In the genomic region with DNA sequence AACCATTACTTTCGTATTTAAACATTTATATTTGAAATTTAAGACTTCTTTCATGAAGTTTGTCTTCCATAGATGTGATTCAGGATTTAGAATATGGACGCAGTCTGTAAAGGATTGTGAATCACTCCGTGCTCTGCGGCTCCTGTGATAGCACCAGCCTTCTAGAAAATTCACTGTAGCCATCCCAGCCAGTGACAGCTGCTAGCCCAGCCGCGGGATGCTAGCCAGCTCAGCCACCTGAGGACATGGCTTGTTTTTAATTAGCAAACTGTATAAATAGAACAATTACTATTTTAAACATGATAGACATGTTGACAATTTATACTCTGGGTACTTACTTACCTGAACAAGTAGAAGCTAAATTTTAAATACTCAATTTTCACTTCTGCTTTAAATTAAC, we compare ENCODE assay signal across 13 mouse cellular contexts.
A peak's percentile ranks its signal among the peaks of the same experiment; 100 is the strongest.
DNase-seq lines count a peak whose midpoint lies in the region; ATAC-seq lines count a peak whose summit lies in the region.
"Had no signal": no experiment of that assay in that cellular context is flagged by ENCODE, and none has a peak within 500 bp of the region (broad histone marks: within the 10 kb centered on the region; RNA-seq: fewer than 3 reads in every experiment).

No protein-coding gene starts in this region.

- H3K4me1 ChIP-seq in heart, embryonic 12.5 days (replicated peaks), result no peaks in the 10 kb centered on the region
- no peaks in the 10 kb centered on the region for H3K4me1 ChIP-seq in intestine, embryonic 15.5 days (replicated peaks)
- H3K4me1 ChIP-seq: embryonic facial prominence, embryonic 15.5 days; forebrain, embryonic 12.5 days; limb, embryonic 15.5 days had no signal

- 96% methylated on average over 6 of the region's 6 CpGs for WGBS in heart, embryonic 12.5 days
- 94% methylated on average over 6 of the region's 6 CpGs for WGBS in intestine, embryonic 15.5 days

- no peaks in the 10 kb centered on the region for H3K27me3 ChIP-seq in heart, embryonic 12.5 days (replicated peaks)
- no peaks in the 10 kb centered on the region for H3K27me3 ChIP-seq in intestine, embryonic 15.5 days (replicated peaks)
- H3K27me3 ChIP-seq: embryonic facial prominence, embryonic 15.5 days; forebrain, embryonic 12.5 days; limb, embryonic 15.5 days had no signal

- peaks cover 56% of the 10 kb centered on the region for H3K36me3 ChIP-seq in heart, embryonic 12.5 days
- H3K36me3 ChIP-seq in intestine, embryonic 15.5 days, result peaks cover 12% of the 10 kb centered on the region; the same call in 1 of the 2 replicates

- peak; percentile 67 to 71 for DNase-seq in heart, adult 18-20 months
- DNase-seq in brain, adult 2 months (ENCODE audit: low read depth, low spot score), result peak; percentile 83
- peak; percentile 66 for DNase-seq in cerebellum, adult 11 months
- peak; percentile 86 to 89 for DNase-seq in cerebellum, postnatal 14 days
- DNase-seq in urinary bladder, postnatal 36 days (ENCODE audit: low spot score in 2 of 2), result no peak
- DNase-seq: adrenal gland, postnatal 36 days; embryo, embryonic 11 days; kidney, postnatal 4 days had no signal

- no peak for ATAC-seq in heart, embryonic 12.5 days (ENCODE audit: insufficient number of reproducible peaks, low FRiP score)
- ATAC-seq in intestine, embryonic 15.5 days, result no peak

- H3K9me3 ChIP-seq in heart, embryonic 12.5 days (replicated peaks), result no peaks in the 10 kb centered on the region
- no peaks in the 10 kb centered on the region for H3K9me3 ChIP-seq in intestine, embryonic 15.5 days
- H3K9me3 ChIP-seq: embryonic facial prominence, embryonic 15.5 days; forebrain, embryonic 12.5 days; limb, embryonic 15.5 days had no signal

- no peak overlapping the region for H3K27ac ChIP-seq in heart, embryonic 12.5 days (ENCODE audit: poor library complexity, severe bottlenecking)
- H3K27ac ChIP-seq in intestine, embryonic 15.5 days, result no peak overlapping the region
- H3K27ac ChIP-seq: embryonic facial prominence, embryonic 15.5 days; forebrain, embryonic 12.5 days; limb, embryonic 15.5 days had no signal

- H3K9ac ChIP-seq in heart, embryonic 12.5 days, result no peak overlapping the region
- H3K9ac ChIP-seq in intestine, embryonic 15.5 days, result no peak overlapping the region
- H3K9ac ChIP-seq: embryonic facial prominence, embryonic 15.5 days; forebrain, embryonic 12.5 days; limb, embryonic 15.5 days had no signal

- no peak overlapping the region for H3K4me3 ChIP-seq in heart, embryonic 12.5 days
- H3K4me3 ChIP-seq in intestine, embryonic 15.5 days (replicated peaks), result no peak overlapping the region
- H3K4me3 ChIP-seq: embryonic facial prominence, embryonic 15.5 days; forebrain, embryonic 12.5 days; limb, embryonic 15.5 days had no signal

- no peak overlapping the region for H3K4me2 ChIP-seq in heart, embryonic 12.5 days
- H3K4me2 ChIP-seq in intestine, embryonic 15.5 days (replicated peaks), result no peak overlapping the region
- H3K4me2 ChIP-seq: embryonic facial prominence, embryonic 15.5 days; forebrain, embryonic 12.5 days; limb, embryonic 15.5 days had no signal

Comparison
In these comparisons a context has a peak if more than half of its experiments do, and no peak if none do; other contexts are left out.
1. DNase-seq: peak in heart, adult 18-20 months (2 of 2), brain, adult 2 months (single experiment), cerebellum, adult 11 months (single experiment) and cerebellum, postnatal 14 days (2 of 2); none in urinary bladder, postnatal 36 days (0 of 2).